Mouse (Mus musculus) T-helper 17 cell (primary cell): ENCODE measurements at regions not wholly inside any gene's neighbourhood (a gene's known extent, or its start where the extent isn't known, plus 50 kb on each side); places are given as distances from the start of the nearest gene placed in this dataset.
"Not testable (repeated sequence)": the region's sequence is repeated elsewhere in the genome, so short reads cannot be mapped to it uniquely, and the experiment has no call there.

Experiments
- in situ Hi-C, 2 experiments: fragments of 300-600 bp; cut with MboI, MseI; formaldehyde crosslinking; loops; 1 replicate in 1 of 2; 2 replicates in 1 of 2; pipeline ENCODE4 v1.15.1; 2025; ENCODE audit warnings: high pct_unique_total_duplicates in 2 of 2

- in situ Hi-C loops = no loop called here
Observed at GRCm38 (mm10) chr12:113241373-113242193, 55.9 kb downstream of the Tmem121 start.

DNA sequence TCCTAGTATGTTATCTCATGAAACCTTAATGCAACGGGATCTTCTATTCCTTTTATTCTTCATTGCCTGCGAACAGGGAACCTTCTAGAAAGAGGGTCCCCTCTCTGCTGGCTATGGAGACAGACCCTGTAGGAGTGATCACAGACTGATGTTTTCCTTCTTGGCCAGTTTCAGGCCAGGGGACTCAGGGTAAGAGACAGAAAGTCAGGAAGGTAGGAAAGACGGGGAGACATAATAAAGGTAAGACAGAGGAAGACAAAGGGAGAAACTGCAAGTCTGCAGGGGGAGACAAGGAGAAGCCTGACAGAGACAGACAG is 56.4 kb downstream of the Tmem121 start:
- in situ Hi-C loops = no loop called here

DNA sequence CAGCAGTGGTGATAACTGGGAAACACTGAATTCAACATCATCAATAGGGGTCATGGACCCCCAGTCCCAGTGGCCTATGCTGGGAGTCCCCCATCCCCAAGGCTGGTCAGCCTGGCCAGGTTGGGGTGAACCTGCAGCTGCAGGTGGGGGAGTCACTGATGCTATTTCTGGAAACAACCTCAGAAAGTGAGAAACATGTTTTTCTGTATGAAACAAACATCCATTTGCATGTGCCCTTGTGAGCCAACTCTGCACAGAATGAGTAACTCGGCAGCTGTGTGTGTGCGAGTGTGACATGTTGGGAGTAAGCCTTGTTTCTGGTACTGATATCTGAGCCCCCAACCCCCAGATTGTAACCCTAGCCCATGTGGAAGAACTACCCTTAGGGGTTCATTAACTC is 59.0 kb downstream of the Tmem121 start:
- in situ Hi-C loops = no loop called here

DNA sequence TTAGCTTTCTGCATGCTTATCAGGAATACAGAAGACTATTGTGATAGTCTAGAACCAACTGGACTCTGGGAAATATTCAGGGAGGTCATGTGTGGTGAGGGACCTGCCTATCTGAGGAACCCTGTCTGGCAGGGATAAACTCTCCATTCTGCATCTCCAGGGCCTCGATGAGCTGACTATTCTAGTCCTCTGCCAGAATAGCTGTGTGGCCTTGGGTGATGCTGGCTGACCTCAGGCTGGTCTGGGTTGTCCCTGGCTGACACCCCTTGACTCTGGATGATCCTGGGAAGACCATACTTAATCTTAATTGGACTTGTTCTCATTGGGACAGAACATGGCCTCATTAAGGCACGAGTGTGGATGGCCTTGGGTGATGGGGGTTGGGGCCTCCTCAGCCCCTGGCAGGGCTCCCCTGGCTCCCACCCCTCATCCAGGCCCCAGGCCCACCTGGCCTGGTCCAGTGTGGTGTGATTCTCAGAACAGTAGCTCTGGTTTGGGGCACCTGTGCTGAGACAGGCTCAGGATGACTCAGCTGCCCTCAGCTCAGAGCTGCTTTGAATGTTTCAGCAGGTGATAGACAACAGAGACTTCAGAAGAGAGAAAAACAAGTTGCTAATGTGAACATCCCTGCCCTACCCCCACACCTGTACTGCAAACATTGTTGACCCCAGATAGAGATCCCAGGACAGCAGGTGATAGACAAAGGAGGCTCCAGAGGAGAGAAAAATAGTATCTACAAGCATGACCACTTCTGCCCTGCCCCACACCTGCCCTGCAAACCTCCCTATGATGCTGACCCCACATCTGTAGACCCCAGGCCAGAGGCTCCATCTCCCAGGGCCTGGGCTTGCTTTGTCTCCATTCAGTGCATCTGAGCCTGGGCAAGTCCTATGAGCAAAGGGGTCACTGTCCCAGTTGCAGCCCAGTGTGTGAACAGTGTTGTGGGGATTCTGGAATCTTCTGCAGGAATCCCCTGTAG is 68.0 kb downstream of the Tmem121 start:
- in situ Hi-C loops = not testable (repeated sequence)

DNA sequence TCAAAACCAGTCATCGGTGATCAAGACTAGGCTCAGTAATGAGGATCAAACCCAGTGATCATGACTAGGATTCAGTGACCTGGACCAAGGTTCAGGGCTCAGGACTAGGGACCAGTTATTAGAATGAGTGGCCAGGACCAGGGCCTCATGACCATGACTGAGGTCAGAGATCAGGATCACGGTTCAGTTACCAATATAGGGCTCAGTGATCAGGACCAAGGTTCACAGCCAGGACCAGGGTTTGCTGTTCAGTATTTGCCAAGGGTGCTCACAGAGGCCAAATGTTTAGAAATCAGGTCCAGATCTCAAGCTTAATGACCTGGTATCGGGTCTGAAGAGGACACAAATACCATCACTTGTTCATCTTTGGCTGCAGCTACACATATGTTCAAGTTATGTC is 69.6 kb downstream of the Tmem121 start:
- in situ Hi-C loops = no loop called here

GRCm38 (mm10) chr12:113256628-113257027 is 70.9 kb downstream of the Tmem121 start:
- in situ Hi-C loops = no loop called here

DNA sequence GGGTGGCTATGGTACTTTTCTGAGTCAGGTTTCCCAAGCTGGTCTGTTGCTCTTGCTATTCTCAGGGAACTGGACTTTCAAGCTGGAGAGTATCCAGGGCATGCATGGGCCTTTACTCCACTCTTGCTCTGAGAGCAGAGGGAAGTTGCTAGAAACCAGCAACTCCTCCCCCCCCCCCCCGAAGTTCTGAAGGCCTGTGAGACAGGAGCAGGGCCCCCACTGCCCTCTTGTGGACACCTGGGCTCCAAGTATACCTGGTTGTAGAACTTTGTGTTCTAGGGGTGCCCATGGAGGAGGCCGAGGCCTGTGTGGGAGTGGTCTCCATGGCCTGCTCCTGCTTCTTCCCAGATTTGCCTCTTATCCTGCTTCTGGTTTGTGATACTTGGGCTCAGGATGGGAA is 71.5 kb downstream of the Tmem121 start:
- in situ Hi-C loops = no loop called here

- in situ Hi-C loops = no loop called here
Observed at GRCm38 (mm10) chr12:113259476-113259875, 73.7 kb downstream of the Tmem121 start.

GRCm38 (mm10) chr12:113260304-113260703 is 74.6 kb downstream of the Tmem121 start:
- in situ Hi-C loops = no loop called here

- in situ Hi-C loops = no loop called here
Observed at GRCm38 (mm10) chr12:113275934-113276333, 90.2 kb downstream of the Tmem121 start.

- in situ Hi-C loops = no loop called here
Observed at GRCm38 (mm10) chr12:113276355-113276942, 90.7 kb downstream of the Tmem121 start.

GRCm38 (mm10) chr12:113277741-113278140 is 92.0 kb downstream of the Tmem121 start:
- in situ Hi-C loops = no loop called here

DNA sequence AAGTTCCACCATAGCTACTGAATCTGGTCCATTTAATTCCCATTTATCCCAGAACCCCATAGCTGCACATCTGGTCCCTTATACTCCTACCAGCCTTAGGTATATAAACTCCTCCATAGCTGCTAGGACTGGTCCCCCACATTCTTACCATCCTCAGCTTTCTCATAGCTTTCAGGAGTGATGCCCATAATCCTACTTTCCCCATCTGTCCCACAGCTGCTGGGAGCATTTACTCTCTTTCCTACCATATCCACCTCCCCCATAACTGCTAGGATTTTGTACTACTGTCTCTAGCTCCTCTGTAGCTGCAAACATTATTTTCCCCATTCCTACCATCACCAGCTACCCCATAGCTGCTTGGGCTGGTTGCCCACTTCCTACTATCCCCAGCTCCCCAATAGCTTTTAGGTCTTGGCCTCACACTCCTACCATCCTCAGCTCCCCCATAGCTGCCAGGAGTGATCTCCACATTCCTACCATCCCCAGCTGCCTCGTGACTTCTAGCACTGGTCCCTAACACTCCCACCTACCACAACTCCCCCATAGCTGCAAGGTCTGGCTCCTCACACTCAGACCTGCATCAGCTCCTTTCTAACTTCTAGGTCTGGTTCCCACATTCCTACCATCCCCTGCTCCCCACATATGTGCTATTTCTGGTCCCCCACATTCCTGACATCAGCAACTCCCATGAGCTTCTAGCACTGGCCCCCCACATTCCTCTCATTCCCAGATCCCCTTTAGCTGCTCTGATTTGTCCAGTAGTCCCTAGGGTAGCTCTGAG is 106.5 kb downstream of the Tmem121 start:
- in situ Hi-C loops = no loop called here

DNA sequence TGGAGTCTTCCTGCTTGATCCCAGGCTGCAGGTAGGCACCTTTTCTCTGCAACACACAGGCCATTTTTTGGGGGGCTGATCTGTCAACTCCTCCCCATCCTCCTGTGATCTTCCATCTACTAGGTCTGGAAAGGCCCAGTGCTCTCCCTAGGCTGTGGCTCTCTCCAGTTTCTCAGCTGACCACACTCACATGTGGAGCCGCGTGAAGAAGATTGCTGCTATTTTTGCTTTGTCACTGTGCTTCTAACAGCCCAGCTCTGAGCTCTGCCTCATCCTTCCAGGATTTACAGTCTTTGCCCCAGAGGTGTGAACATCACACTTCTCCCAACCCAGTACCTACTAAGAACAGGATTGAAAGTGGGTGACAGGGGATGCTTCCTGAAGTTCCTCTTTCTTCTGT is 110.2 kb downstream of the Tmem121 start:
- in situ Hi-C loops = no loop called here

DNA sequence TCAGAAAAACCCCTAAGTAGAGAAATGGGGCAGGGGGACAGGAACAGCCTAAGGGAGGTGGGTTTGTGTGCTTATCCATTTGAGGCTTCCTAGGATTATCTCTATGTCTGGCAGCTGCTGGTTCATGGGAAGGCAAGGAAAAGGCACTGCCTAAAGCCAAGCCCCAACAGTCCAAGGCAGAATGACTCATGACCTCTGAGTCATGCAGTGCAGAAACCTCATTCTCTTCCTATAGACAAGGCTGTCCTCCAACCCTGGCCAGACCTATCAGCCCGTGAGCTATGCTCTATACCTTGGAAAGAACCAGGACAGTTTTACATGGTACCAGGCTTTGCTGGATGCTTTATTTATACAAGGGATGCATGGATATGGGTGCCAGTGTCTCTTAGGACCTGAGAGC is 120.2 kb downstream of the Tmem121 start:
- in situ Hi-C loops = loop anchor here in 1 of 2 experiments (10.0 kb wide), 1 partner anchor 71 kb away; no protein-coding TSS in a partner anchor

DNA sequence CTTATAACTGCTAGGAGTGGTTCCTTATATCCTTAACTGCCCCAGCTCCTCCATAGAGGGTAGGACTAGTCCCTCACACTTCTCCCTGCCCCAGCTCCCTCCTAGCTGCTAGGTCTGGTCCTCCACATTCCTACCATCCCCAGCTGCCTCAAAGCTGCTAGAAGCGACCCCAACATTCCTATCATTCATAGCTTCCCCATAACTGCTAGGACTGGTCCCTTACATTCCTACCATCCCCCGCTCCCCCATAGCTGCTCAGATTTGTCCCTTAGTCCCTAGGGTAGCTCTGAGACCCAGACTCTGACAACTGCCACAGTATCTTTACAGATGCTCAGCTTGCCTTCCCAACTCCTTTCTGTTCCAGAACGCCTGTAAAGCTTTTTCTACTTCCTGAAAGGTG is 127.6 kb downstream of the Tmem121 start:
- in situ Hi-C loops = loop anchor here in 1 of 2 experiments (5.0 kb wide), 1 partner anchor 1096 kb away; no protein-coding TSS in a partner anchor

GRCm38 (mm10) chr12:113314624-113315023 is 128.9 kb downstream of the Tmem121 start:
- in situ Hi-C loops = loop anchor here in 1 of 2 experiments (5.0 kb wide), 1 partner anchor 1097 kb away; no protein-coding TSS in a partner anchor

DNA sequence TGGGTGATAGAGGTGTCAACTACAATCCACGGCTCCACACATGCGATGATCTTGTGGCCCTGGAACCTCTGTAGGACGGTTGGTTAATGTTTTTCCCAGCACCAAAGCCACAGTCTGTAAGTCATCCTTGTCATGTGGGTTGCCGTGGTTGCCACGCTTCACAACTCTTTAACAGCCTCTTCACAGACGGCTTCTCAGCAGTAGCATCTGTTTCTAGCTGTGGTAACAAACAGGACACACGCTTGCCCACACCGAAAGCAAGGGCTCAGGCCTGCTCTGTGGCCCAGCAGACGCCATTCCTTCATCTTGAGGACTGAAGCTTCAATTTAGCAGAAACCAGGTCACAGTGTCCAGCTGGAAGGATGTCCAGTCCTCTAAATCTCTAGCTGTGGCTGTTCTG is 135.4 kb downstream of the Tmem121 start:
- in situ Hi-C loops = loop anchor here in 1 of 2 experiments (10.0 kb wide), 1 partner anchor 244 kb away; no protein-coding TSS in a partner anchor

DNA sequence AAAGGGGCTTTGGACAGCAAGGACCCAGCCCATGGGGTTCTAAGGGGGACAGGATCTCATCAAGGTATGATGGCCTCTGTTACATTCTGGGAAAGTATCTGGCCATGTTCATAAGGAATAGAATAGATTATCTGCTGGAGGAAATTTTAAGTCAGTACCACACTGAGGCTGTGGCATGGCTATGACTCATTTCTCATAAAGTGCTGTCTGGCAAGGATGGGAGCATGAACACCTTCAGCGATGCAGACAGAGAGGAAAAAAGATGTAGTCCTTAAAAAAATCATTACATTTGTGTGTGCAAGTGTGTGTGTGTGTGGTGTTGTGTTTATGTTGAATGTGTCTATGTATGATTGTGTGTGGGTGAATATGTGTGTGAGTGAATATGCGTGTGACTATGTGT is 136.4 kb downstream of the Tmem121 start:
- in situ Hi-C loops = loop anchor here in 1 of 2 experiments (10.0 kb wide), 1 partner anchor 243 kb away; no protein-coding TSS in a partner anchor

GRCm38 (mm10) chr12:113327851-113328250 is 142.1 kb downstream of the Tmem121 start:
- in situ Hi-C loops = loop anchor here in 1 of 2 experiments (10.0 kb wide), 1 partner anchor 237 kb away; no protein-coding TSS in a partner anchor

- in situ Hi-C loops = no loop called here
Observed at GRCm38 (mm10) chr12:113330266-113330665, 144.5 kb downstream of the Tmem121 start.
